Mouse (Mus musculus): ENCODE measurements at regions not wholly inside any gene's neighbourhood (a gene's known extent, or its start where the extent isn't known, plus 50 kb on each side); places are given as distances from the start of the nearest gene placed in this dataset.

- Histone ChIP-seq H3K27ac (peak overlapping the region; percentile 3; the same call in 1 of the 2 replicates), H3K36me3 (no peaks in the 10 kb centered on the region), H3K9me3 (no peaks in the 10 kb centered on the region), H3K4me1 (replicated peaks) (peaks cover 9% of the 10 kb centered on the region; the same call in 1 of the 2 replicates), H3K4me2 (peak overlapping the region; percentile 15; the same call in 1 of the 2 replicates), H3K4me3 (no peak overlapping the region), H3K27me3 (no peaks in the 10 kb centered on the region), H3K9ac (no peak overlapping the region)
- peak; percentile 24; the same call in 1 of the 2 replicates for ATAC-seq (ENCODE audit: low FRiP score)
- 48% methylated on average over 8 of the region's 8 CpGs for WGBS
These were observed 132.7 kb downstream of the Otoa start for GRCm38 (mm10) chr7:121214181-121214580.

GRCm38 (mm10) chr7:121215032-121215431 lies 133.6 kb downstream of the Otoa start:
- WGBS = 85% methylated on average over 3 of the region's 3 CpGs
- H3K4me1 ChIP-seq (replicated peaks) = peaks cover 9% of the 10 kb centered on the region; the same call in 1 of the 2 replicates
- H3K27me3 ChIP-seq = no peaks in the 10 kb centered on the region
- H3K4me2 ChIP-seq = no peak overlapping the region
- no peak overlapping the region for H3K4me3 ChIP-seq
- no peaks in the 10 kb centered on the region for H3K9me3 ChIP-seq
- H3K36me3 ChIP-seq = no peaks in the 10 kb centered on the region
- H3K9ac ChIP-seq = no peak overlapping the region
- no peak for ATAC-seq (ENCODE audit: low FRiP score)
- no peak overlapping the region for H3K27ac ChIP-seq

- Histone ChIP-seq H3K9me3 (no peaks in the 10 kb centered on the region), H3K9ac (no peak overlapping the region), H3K4me1 (replicated peaks) (peaks cover 9% of the 10 kb centered on the region; the same call in 1 of the 2 replicates), H3K27ac (no peak overlapping the region), H3K27me3 (no peaks in the 10 kb centered on the region), H3K36me3 (no peaks in the 10 kb centered on the region), H3K4me3 (no peak overlapping the region), H3K4me2 (no peak overlapping the region)
- 72% methylated on average over 1 of the region's 1 CpGs for WGBS
- no peak for ATAC-seq (ENCODE audit: low FRiP score)
These were observed 134.3 kb downstream of the Otoa start for GRCm38 (mm10) chr7:121215735-121216134.

- no peak overlapping the region for H3K9ac ChIP-seq
- H3K27me3 ChIP-seq = no peaks in the 10 kb centered on the region
- H3K9me3 ChIP-seq = no peaks in the 10 kb centered on the region
- peaks cover 9% of the 10 kb centered on the region; the same call in 1 of the 2 replicates for H3K4me1 ChIP-seq (replicated peaks)
- H3K4me2 ChIP-seq = no peak overlapping the region
- 84% methylated on average over 10 of the region's 10 CpGs for WGBS
- no peak overlapping the region for H3K4me3 ChIP-seq
- no peaks in the 10 kb centered on the region for H3K36me3 ChIP-seq
- H3K27ac ChIP-seq = no peak overlapping the region
- no peak for ATAC-seq (ENCODE audit: low FRiP score)
These were observed 136.6 kb downstream of the Otoa start for GRCm38 (mm10) chr7:121218031-121218430.

GRCm38 (mm10) chr7:121221158-121221557 lies 139.7 kb downstream of the Otoa start:
- WGBS = 96% methylated on average over 7 of the region's 7 CpGs

GRCm38 (mm10) chr7:121231881-121232280 lies 150.4 kb downstream of the Otoa start:
- no peak overlapping the region for H3K4me2 ChIP-seq
- H3K9ac ChIP-seq = no peak overlapping the region
- ATAC-seq (ENCODE audit: low FRiP score) = no peak
- no peak overlapping the region for H3K27ac ChIP-seq
- no peaks in the 10 kb centered on the region for H3K36me3 ChIP-seq
- no peaks in the 10 kb centered on the region for H3K9me3 ChIP-seq
- 75% methylated on average over 3 of the region's 3 CpGs for WGBS
- no peaks in the 10 kb centered on the region for H3K4me1 ChIP-seq (replicated peaks)
- no peaks in the 10 kb centered on the region for H3K27me3 ChIP-seq
- H3K4me3 ChIP-seq = no peak overlapping the region

More at GRCm38 (mm10) chr7:121221158-121221557, 139.7 kb downstream of the Otoa start:
- Histone ChIP-seq H3K9me3 (no peaks in the 10 kb centered on the region), H3K36me3 (no peaks in the 10 kb centered on the region), H3K27ac (no peak overlapping the region), H3K9ac (no peak overlapping the region), H3K4me3 (no peak overlapping the region), H3K4me2 (no peak overlapping the region), H3K27me3 (no peaks in the 10 kb centered on the region), H3K4me1 (replicated peaks) (no peaks in the 10 kb centered on the region)
- no peak for ATAC-seq (ENCODE audit: low FRiP score)

- no peak for ATAC-seq (ENCODE audit: low FRiP score)
- no peaks in the 10 kb centered on the region for H3K9me3 ChIP-seq
- H3K9ac ChIP-seq = no peak overlapping the region
- H3K4me1 ChIP-seq (replicated peaks) = no peaks in the 10 kb centered on the region
- H3K4me3 ChIP-seq = no peak overlapping the region
- no peak overlapping the region for H3K27ac ChIP-seq
- H3K4me2 ChIP-seq = no peak overlapping the region
- WGBS = 85% methylated on average over 6 of the region's 6 CpGs
- no peaks in the 10 kb centered on the region for H3K36me3 ChIP-seq
- H3K27me3 ChIP-seq = no peaks in the 10 kb centered on the region
These were observed 153.4 kb downstream of the Otoa start for GRCm38 (mm10) chr7:121234831-121235230.

GRCm38 (mm10) chr7:121239731-121240130 lies 151.9 kb upstream of the Hs3st2 start:
- Histone ChIP-seq H3K9ac (no peak overlapping the region), H3K4me3 (no peak overlapping the region), H3K27ac (no peak overlapping the region), H3K4me1 (replicated peaks) (no peaks in the 10 kb centered on the region), H3K36me3 (no peaks in the 10 kb centered on the region), H3K9me3 (no peaks in the 10 kb centered on the region), H3K27me3 (no peaks in the 10 kb centered on the region), H3K4me2 (no peak overlapping the region)
- no peak for ATAC-seq (ENCODE audit: low FRiP score)
- 84% methylated on average over 6 of the region's 6 CpGs for WGBS

GRCm38 (mm10) chr7:121247845-121248244 lies 143.8 kb upstream of the Hs3st2 start:
- H3K27me3 ChIP-seq = no peaks in the 10 kb centered on the region
- no peak for ATAC-seq (ENCODE audit: low FRiP score)
- H3K36me3 ChIP-seq = no peaks in the 10 kb centered on the region
- H3K27ac ChIP-seq = no peak overlapping the region
- no peak overlapping the region for H3K9ac ChIP-seq
- H3K4me2 ChIP-seq = no peak overlapping the region
- WGBS = 79% methylated on average over 6 of the region's 6 CpGs
- H3K4me3 ChIP-seq = no peak overlapping the region
- no peaks in the 10 kb centered on the region for H3K9me3 ChIP-seq
- no peaks in the 10 kb centered on the region for H3K4me1 ChIP-seq (replicated peaks)

GRCm38 (mm10) chr7:121257466-121257865 lies 134.2 kb upstream of the Hs3st2 start:
- no peaks in the 10 kb centered on the region for H3K9me3 ChIP-seq
- no peaks in the 10 kb centered on the region for H3K36me3 ChIP-seq
- WGBS = 77% methylated on average over 2 of the region's 2 CpGs
- no peak overlapping the region for H3K4me3 ChIP-seq
- H3K9ac ChIP-seq = no peak overlapping the region
- H3K27me3 ChIP-seq = no peaks in the 10 kb centered on the region
- H3K27ac ChIP-seq = no peak overlapping the region
- H3K4me2 ChIP-seq = no peak overlapping the region
- no peaks in the 10 kb centered on the region for H3K4me1 ChIP-seq (replicated peaks)
- ATAC-seq (ENCODE audit: low FRiP score) = no peak

GRCm38 (mm10) chr7:121258826-121259496 lies 132.7 kb upstream of the Hs3st2 start:
- no peaks in the 10 kb centered on the region for H3K27me3 ChIP-seq
- H3K9me3 ChIP-seq = no peaks in the 10 kb centered on the region
- ATAC-seq (ENCODE audit: low FRiP score) = no peak
- 50% methylated on average over 12 of the region's 12 CpGs for WGBS
- no peak overlapping the region for H3K4me2 ChIP-seq
- no peak overlapping the region for H3K9ac ChIP-seq
- no peaks in the 10 kb centered on the region for H3K4me1 ChIP-seq (replicated peaks)
- no peak overlapping the region for H3K4me3 ChIP-seq
- H3K27ac ChIP-seq = peak overlapping the region; percentile 5; the same call in 1 of the 2 replicates
- no peaks in the 10 kb centered on the region for H3K36me3 ChIP-seq

GRCm38 (mm10) chr7:121259497-121260009 lies 132.1 kb upstream of the Hs3st2 start:
- Histone ChIP-seq H3K9ac (no peak overlapping the region), H3K27me3 (no peaks in the 10 kb centered on the region), H3K36me3 (no peaks in the 10 kb centered on the region), H3K9me3 (no peaks in the 10 kb centered on the region), H3K4me3 (no peak overlapping the region), H3K4me2 (no peak overlapping the region), H3K4me1 (replicated peaks) (no peaks in the 10 kb centered on the region), H3K27ac (peak overlapping the region; percentile 5; the same call in 1 of the 2 replicates)
- WGBS = 82% methylated on average over 21 of the region's 21 CpGs
- ATAC-seq (ENCODE audit: low FRiP score) = 0 out of 2 replicates have a peak, but pooled peaks have one; percentile 36

GRCm38 (mm10) chr7:121269358-121269757 lies 122.3 kb upstream of the Hs3st2 start:
- no peak for ATAC-seq (ENCODE audit: low FRiP score)
- H3K4me1 ChIP-seq (replicated peaks) = no peaks in the 10 kb centered on the region
- 83% methylated on average over 2 of the region's 2 CpGs for WGBS
- H3K4me2 ChIP-seq = no peak overlapping the region
- no peak overlapping the region for H3K4me3 ChIP-seq
- H3K9me3 ChIP-seq = no peaks in the 10 kb centered on the region
- no peaks in the 10 kb centered on the region for H3K36me3 ChIP-seq
- no peak overlapping the region for H3K9ac ChIP-seq
- H3K27ac ChIP-seq = no peak overlapping the region
- H3K27me3 ChIP-seq = no peaks in the 10 kb centered on the region
